Mouse (Mus musculus) gastrocnemius, adult 2 months (tissue): ENCODE data around the gene Elmsan1. TPM values are rescaled to one million over a fixed set of nuclear protein-coding genes. Genes with fewer than 3 reads are reported as not detected.

Source experiments
- DNase-seq: peaks from one replicate; pipeline ENCODE4 v3.0.0; 2022
- H3K27ac ChIP-seq: fragments of 200-600 bp; 2 replicates; pipeline ENCODE4 v1.8.1; 2022; ENCODE audit warnings: mild to moderate bottlenecking
- H3K4me3 ChIP-seq: fragments of 200-600 bp; 2 replicates; pipeline ENCODE4 v1.8.1; 2022; ENCODE audit warnings: mild to moderate bottlenecking, moderate library complexity
- CTCF ChIP-seq: fragments of 200-600 bp; IDR thresholded peaks from 2 replicates; pipeline ENCODE4 v1.8.1; 2022; ENCODE audit warnings: antibody characterized with exemption, mild to moderate bottlenecking, moderate library complexity
- intact Hi-C: fragments of 180-260 bp; cut with DNase I; formaldehyde crosslinking; loops from one replicate; pipeline ENCODE4 v1.15.1; 2025
- total RNA-seq, 2 experiments: library from RNA; stranded (reverse); gene quantifications; 2 replicates each; pipeline ENCODE4 v1.2.3; 2021

Gene Elmsan1
- total RNA-seq, 2 experiments from 2014 or later = 10.2 to 11.9 TPM

GRCm38 (mm10) chr12:84158156-84158555 is 60.5 kb downstream of the Elmsan1 start:
- DNase-seq = no peak
- intact Hi-C loops = no loop called here
- H3K4me3 ChIP-seq = no peak overlapping the region
- no peak overlapping the region for H3K27ac ChIP-seq
- no peak for TF ChIP-seq CTCF

GRCm38 (mm10) chr12:84156210-84156609 is 62.5 kb downstream of the Elmsan1 start:
- H3K27ac ChIP-seq = peak overlapping the region; percentile 83
- intact Hi-C loops = no loop called here

GRCm38 (mm10) chr12:84155523-84155871 is 63.2 kb downstream of the Elmsan1 start:
- no peak for TF ChIP-seq CTCF
- H3K27ac ChIP-seq = peak overlapping the region; percentile 83
- H3K4me3 ChIP-seq = no peak overlapping the region
- intact Hi-C loops = loop anchor here (2.0 kb wide), 1 partner anchor 19 kb away; no protein-coding TSS in a partner anchor
- DNase-seq = no peak

More at GRCm38 (mm10) chr12:84156210-84156609, 62.5 kb downstream of the Elmsan1 start:
- no peak for DNase-seq
- H3K4me3 ChIP-seq = no peak overlapping the region
- no peak for TF ChIP-seq CTCF

GRCm38 (mm10) chr12:84154786-84155522 is 63.7 kb downstream of the Elmsan1 start:
- DNase-seq = peak; percentile 87
- intact Hi-C loops = loop anchor here (2.0 kb wide), 1 partner anchor 20 kb away; no protein-coding TSS in a partner anchor
- Histone ChIP-seq H3K4me3 (peak overlapping the region; percentile 6), H3K27ac (peak overlapping the region; percentile 83)
- TF ChIP-seq CTCF = no peak

- no peak for DNase-seq
- intact Hi-C loops = no loop called here
- Histone ChIP-seq H3K27ac (no peak overlapping the region), H3K4me3 (no peak overlapping the region)
- TF ChIP-seq CTCF = no peak
These were observed 65.3 kb downstream of the Elmsan1 start for GRCm38 (mm10) chr12:84153414-84153813.

- Histone ChIP-seq H3K4me3 (no peak overlapping the region), H3K27ac (no peak overlapping the region)
- TF ChIP-seq CTCF = no peak
- no peak for DNase-seq
- intact Hi-C loops = no loop called here
These were observed 66.1 kb downstream of the Elmsan1 start for GRCm38 (mm10) chr12:84152352-84153190.

- intact Hi-C loops = no loop called here
- no peak for DNase-seq
- TF ChIP-seq CTCF = no peak
- no peak overlapping the region for H3K4me3 ChIP-seq
- H3K27ac ChIP-seq = peak overlapping the region; percentile 54
These were observed 66.8 kb downstream of the Elmsan1 start for GRCm38 (mm10) chr12:84151911-84152310.

GRCm38 (mm10) chr12:84150976-84151375 is 67.7 kb downstream of the Elmsan1 start:
- Histone ChIP-seq H3K4me3 (no peak overlapping the region), H3K27ac (peak overlapping the region; percentile 54)
- TF ChIP-seq CTCF = no peak
- intact Hi-C loops = no loop called here
- no peak for DNase-seq

GRCm38 (mm10) chr12:84149971-84150370 is 68.7 kb downstream of the Elmsan1 start:
- TF ChIP-seq CTCF = no peak
- no peak for DNase-seq
- Histone ChIP-seq H3K4me3 (no peak overlapping the region), H3K27ac (no peak overlapping the region)
- intact Hi-C loops = no loop called here

GRCm38 (mm10) chr12:84148622-84149012 is 70.1 kb downstream of the Elmsan1 start:
- no peak for TF ChIP-seq CTCF
- DNase-seq = no peak
- Histone ChIP-seq H3K27ac (peak overlapping the region; percentile 71), H3K4me3 (peak overlapping the region; percentile 83)
- intact Hi-C loops = no loop called here

GRCm38 (mm10) chr12:84147954-84148621 is 70.6 kb downstream of the Elmsan1 start, which contains the start of gene Pnma1:
TSS of gene Pnma1 (minus strand) at chr12:84148489.
- intact Hi-C loops = no loop called here
- peak; percentile 65 for TF ChIP-seq CTCF
- DNase-seq = peak; percentile 73
- Histone ChIP-seq H3K4me3 (peak within 1 kb of the TSS; percentile 83), H3K27ac (peak within 1 kb of the TSS; percentile 71)

GRCm38 (mm10) chr12:84142281-84143050 is 76.2 kb downstream of the Elmsan1 start:
- H3K27ac ChIP-seq = no peak overlapping the region
- intact Hi-C loops = no loop called here
- TF ChIP-seq CTCF = no peak
- DNase-seq = no peak
- H3K4me3 ChIP-seq = no peak overlapping the region
